Mouse (Mus musculus): ENCODE results near the gene Unc5c. TPM values are rescaled to one million over a fixed set of nuclear protein-coding genes. Genes with fewer than 3 reads are reported as not detected.

Gene Unc5c
- polyA plus RNA-seq, 1 experiment = 9.4 TPM

- Histone ChIP-seq H3K4me1 (ENCODE audit: control insufficient read depth, insufficient read depth, low read length) (peaks cover 6% of the 10 kb centered on the region; the same call in 1 of the 2 replicates), H3K27ac (ENCODE audit: insufficient read depth, low read length) (no peak overlapping the region), H3K4me3 (ENCODE audit: insufficient read depth, low read length) (no peak overlapping the region)
- TF ChIP-seq CTCF (IDR thresholded peaks at IDR 0.05; ENCODE audit: extremely low read depth, insufficient read depth, low read length) = no peak
- no peak for TF ChIP-seq POLR2A (IDR thresholded peaks at IDR 0.05; ENCODE audit: extremely low read depth, insufficient read depth, low read length)
These were observed 153.7 kb downstream of the Unc5c start for GRCm38 (mm10) chr3:141618675-141619074.

- no peak overlapping the region for H3K27ac ChIP-seq (ENCODE audit: insufficient read depth, low read length)
- no peak overlapping the region for H3K4me3 ChIP-seq (ENCODE audit: insufficient read depth, low read length)
- TF ChIP-seq CTCF (IDR thresholded peaks at IDR 0.05; ENCODE audit: extremely low read depth, insufficient read depth, low read length) = no peak
- no peak for TF ChIP-seq POLR2A (IDR thresholded peaks at IDR 0.05; ENCODE audit: extremely low read depth, insufficient read depth, low read length)
- H3K4me1 ChIP-seq (ENCODE audit: control insufficient read depth, insufficient read depth, low read length) = peaks cover 6% of the 10 kb centered on the region; the same call in 1 of the 2 replicates
These were observed 156.5 kb downstream of the Unc5c start for GRCm38 (mm10) chr3:141621496-141621895.

GRCm38 (mm10) chr3:141626935-141627638, 162.1 kb downstream of the Unc5c start:
- Histone ChIP-seq H3K27ac (ENCODE audit: insufficient read depth, low read length) (no peak overlapping the region), H3K4me1 (ENCODE audit: control insufficient read depth, insufficient read depth, low read length) (no peaks in the 10 kb centered on the region), H3K4me3 (ENCODE audit: insufficient read depth, low read length) (no peak overlapping the region)
- TF ChIP-seq CTCF (IDR thresholded peaks at IDR 0.05; ENCODE audit: extremely low read depth, insufficient read depth, low read length) = no peak
- TF ChIP-seq POLR2A (IDR thresholded peaks at IDR 0.05; ENCODE audit: extremely low read depth, insufficient read depth, low read length) = no peak

- no peak for TF ChIP-seq CTCF (IDR thresholded peaks at IDR 0.05; ENCODE audit: extremely low read depth, insufficient read depth, low read length)
- TF ChIP-seq POLR2A (IDR thresholded peaks at IDR 0.05; ENCODE audit: extremely low read depth, insufficient read depth, low read length) = no peak
- Histone ChIP-seq H3K4me1 (ENCODE audit: control insufficient read depth, insufficient read depth, low read length) (no peaks in the 10 kb centered on the region), H3K4me3 (ENCODE audit: insufficient read depth, low read length) (no peak overlapping the region), H3K27ac (ENCODE audit: insufficient read depth, low read length) (no peak overlapping the region)
These were observed 162.6 kb downstream of the Unc5c start for GRCm38 (mm10) chr3:141627639-141627977.

- H3K4me3 ChIP-seq (ENCODE audit: insufficient read depth, low read length) = no peak overlapping the region
- no peak overlapping the region for H3K27ac ChIP-seq (ENCODE audit: insufficient read depth, low read length)
- H3K4me1 ChIP-seq (ENCODE audit: control insufficient read depth, insufficient read depth, low read length) = no peaks in the 10 kb centered on the region
- TF ChIP-seq CTCF (IDR thresholded peaks at IDR 0.05; ENCODE audit: extremely low read depth, insufficient read depth, low read length) (no peak), POLR2A (IDR thresholded peaks at IDR 0.05; ENCODE audit: extremely low read depth, insufficient read depth, low read length) (no peak)
These were observed 164.4 kb downstream of the Unc5c start for GRCm38 (mm10) chr3:141629431-141629830.

GRCm38 (mm10) chr3:141637900-141638299, 172.9 kb downstream of the Unc5c start:
- H3K4me3 ChIP-seq (ENCODE audit: insufficient read depth, low read length) = no peak overlapping the region
- no peak overlapping the region for H3K27ac ChIP-seq (ENCODE audit: insufficient read depth, low read length)
- H3K4me1 ChIP-seq (ENCODE audit: control insufficient read depth, insufficient read depth, low read length) = no peaks in the 10 kb centered on the region
- TF ChIP-seq CTCF (IDR thresholded peaks at IDR 0.05; ENCODE audit: extremely low read depth, insufficient read depth, low read length) (no peak), POLR2A (IDR thresholded peaks at IDR 0.05; ENCODE audit: extremely low read depth, insufficient read depth, low read length) (no peak)

GRCm38 (mm10) chr3:141644264-141644663, 179.2 kb downstream of the Unc5c start:
- Histone ChIP-seq H3K4me1 (ENCODE audit: control insufficient read depth, insufficient read depth, low read length) (no peaks in the 10 kb centered on the region; the same call in 1 of the 2 replicates), H3K4me3 (ENCODE audit: insufficient read depth, low read length) (no peak overlapping the region), H3K27ac (ENCODE audit: insufficient read depth, low read length) (no peak overlapping the region)
- TF ChIP-seq CTCF (IDR thresholded peaks at IDR 0.05; ENCODE audit: extremely low read depth, insufficient read depth, low read length) (no peak), POLR2A (IDR thresholded peaks at IDR 0.05; ENCODE audit: extremely low read depth, insufficient read depth, low read length) (no peak)

- TF ChIP-seq CTCF (IDR thresholded peaks at IDR 0.05; ENCODE audit: extremely low read depth, insufficient read depth, low read length) (no peak), POLR2A (IDR thresholded peaks at IDR 0.05; ENCODE audit: extremely low read depth, insufficient read depth, low read length) (no peak)
- no peak overlapping the region for H3K27ac ChIP-seq (ENCODE audit: insufficient read depth, low read length)
- H3K4me1 ChIP-seq (ENCODE audit: control insufficient read depth, insufficient read depth, low read length) = no peaks in the 10 kb centered on the region; the same call in 1 of the 2 replicates
These were observed 181.6 kb downstream of the Unc5c start for GRCm38 (mm10) chr3:141646588-141646987.

GRCm38 (mm10) chr3:141650658-141651057, 185.6 kb downstream of the Unc5c start:
- H3K4me3 ChIP-seq (ENCODE audit: insufficient read depth, low read length) = no peak overlapping the region

More at GRCm38 (mm10) chr3:141646588-141646987, 181.6 kb downstream of the Unc5c start:
- H3K4me3 ChIP-seq (ENCODE audit: insufficient read depth, low read length) = no peak overlapping the region

GRCm38 (mm10) chr3:141653915-141654314, 188.9 kb downstream of the Unc5c start:
- Histone ChIP-seq H3K27ac (ENCODE audit: insufficient read depth, low read length) (no peak overlapping the region), H3K4me3 (ENCODE audit: insufficient read depth, low read length) (no peak overlapping the region), H3K4me1 (ENCODE audit: control insufficient read depth, insufficient read depth, low read length) (no peaks in the 10 kb centered on the region; the same call in 1 of the 2 replicates)
- no peak for TF ChIP-seq CTCF (IDR thresholded peaks at IDR 0.05; ENCODE audit: extremely low read depth, insufficient read depth, low read length)
- no peak for TF ChIP-seq POLR2A (IDR thresholded peaks at IDR 0.05; ENCODE audit: extremely low read depth, insufficient read depth, low read length)

More at GRCm38 (mm10) chr3:141650658-141651057, 185.6 kb downstream of the Unc5c start:
- TF ChIP-seq POLR2A (IDR thresholded peaks at IDR 0.05; ENCODE audit: extremely low read depth, insufficient read depth, low read length) (no peak), CTCF (IDR thresholded peaks at IDR 0.05; ENCODE audit: extremely low read depth, insufficient read depth, low read length) (no peak)
- H3K27ac ChIP-seq (ENCODE audit: insufficient read depth, low read length) = no peak overlapping the region
- no peaks in the 10 kb centered on the region; the same call in 1 of the 2 replicates for H3K4me1 ChIP-seq (ENCODE audit: control insufficient read depth, insufficient read depth, low read length)

Measured in cortical plate, adult 2 months (tissue).